Mouse (Mus musculus) stomach, embryonic 16.5 days (tissue): ENCODE measurements around the gene Ppil1. TPM values are rescaled to one million over a fixed set of nuclear protein-coding genes. Genes with fewer than 3 reads are reported as not detected.
A peak's percentile ranks its signal among the peaks of the same experiment; 100 is the strongest.

Source experiments
- ATAC-seq: fragments of 200-750 bp; cut with Nextera tagmentation; 2 replicates; pipeline ENCODE4 v1.8.0; 2017; ENCODE audit warnings: moderate number of reproducible peaks, moderate TSS enrichment; ENCODE audit not compliant: insufficient read depth, low FRiP score
- H3K27ac ChIP-seq: fragments of 300-500 bp; sonication (generic); 2 replicates; pipeline ENCODE4 v1.5.1; 2014; ENCODE audit warnings: low read length
- H3K27me3 ChIP-seq: fragments of 300-500 bp; sonication (generic); 2 replicates; pipeline ENCODE4 v1.6.1; 2014; ENCODE audit warnings: low read length, control low read depth, mixed read lengths; ENCODE audit not compliant: control insufficient read depth, insufficient read depth
- H3K36me3 ChIP-seq: fragments of 300-500 bp; sonication (generic); 2 replicates; pipeline ENCODE4 v1.6.1; 2014; ENCODE audit warnings: low read length; ENCODE audit not compliant: control insufficient read depth, insufficient read depth
- H3K4me1 ChIP-seq: fragments of 300-500 bp; sonication (generic); 2 replicates; pipeline ENCODE4 v1.6.1; 2014; ENCODE audit warnings: low read length, control low read depth, mixed read lengths; ENCODE audit not compliant: control insufficient read depth, insufficient read depth
- H3K4me2 ChIP-seq: fragments of 300-500 bp; sonication (generic); 2 replicates; pipeline ENCODE4 v1.6.1; 2014; ENCODE audit warnings: low read depth, low read length, mixed read lengths
- H3K4me3 ChIP-seq: fragments of 300-500 bp; sonication (generic); replicated peaks from 2 replicates; pipeline ENCODE4 v1.5.1; 2014; ENCODE audit warnings: mild to moderate bottlenecking, low read length
- H3K9ac ChIP-seq: fragments of 300-500 bp; sonication (generic); 2 replicates; pipeline ENCODE4 v1.6.1; 2014; ENCODE audit warnings: low read length
- H3K9me3 ChIP-seq: fragments of 300-500 bp; sonication (generic); replicated peaks from 2 replicates; pipeline ENCODE4 v1.6.1; 2016; ENCODE audit warnings: low read length, control low read depth; ENCODE audit not compliant: control insufficient read depth
- WGBS: fragments of 180-500 bp; shearing (Covaris S2); extraction: QIAGEN DNeasy Blood & Tissue Kit; methylation state at CpG from one replicate; pipeline ENCODE4 v1.1.7; 2014; 5-methylcytosine and 5-hydroxymethylcytosine counted together
- polyA plus RNA-seq: library from polyadenylated mRNA; unstranded; fragments of >200 nt; fragmentation: Nextera tagmentation; extraction: Ambion mirVana; gene quantifications from 2 replicates; pipeline ENCODE4 v1.2.1, GENCODE M21; 2015

Ppil1 gene
- polyA plus RNA-seq, 1 experiment from 2014 or later = 130 TPM

- Histone ChIP-seq H3K9me3 (no peaks in the 10 kb centered on the region), H3K4me2 (no peak overlapping the region), H3K9ac (no peak overlapping the region; the same call in 1 of the 2 replicates), H3K27me3 (0 out of 2 replicates have a peak, but pooled peaks cover 11% of the 10 kb centered on the region), H3K27ac (no peak overlapping the region), H3K4me1 (peaks cover 28% of the 10 kb centered on the region), H3K4me3 (no peak overlapping the region), H3K36me3 (no peaks in the 10 kb centered on the region)
- WGBS = 68% methylated on average over 7 of the region's 7 CpGs
- ATAC-seq = no peak
Observed at GRCm38 (mm10) chr17:29236111-29236510, 27.9 kb downstream of the Ppil1 start.

DNA sequence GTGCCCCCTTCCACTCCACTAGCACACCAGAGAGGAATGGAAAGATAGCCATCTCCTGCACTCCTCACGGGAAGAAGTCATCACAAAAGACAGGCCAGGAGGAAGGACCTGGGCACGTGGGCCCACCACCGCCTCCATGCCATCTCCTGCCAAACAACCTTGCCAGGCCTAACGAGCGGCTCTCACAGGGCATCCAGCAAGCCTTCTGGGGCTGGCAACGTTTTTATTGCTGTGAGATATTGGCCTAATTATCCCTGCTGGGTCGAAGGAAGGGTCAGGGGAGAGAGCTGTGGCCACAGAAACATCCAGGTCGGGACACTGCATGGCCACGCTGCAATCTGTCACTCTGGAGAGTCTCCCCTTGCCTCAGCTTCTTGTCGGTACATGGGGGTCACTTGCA is 32.9 kb downstream of the Ppil1 start:
- Histone ChIP-seq H3K9me3 (no peaks in the 10 kb centered on the region), H3K4me3 (no peak overlapping the region), H3K9ac (no peak overlapping the region), H3K27me3 (0 out of 2 replicates have a peak, but pooled peaks cover under 1% of the 10 kb centered on the region), H3K4me2 (no peak overlapping the region), H3K4me1 (peaks cover 9% of the 10 kb centered on the region), H3K27ac (no peak overlapping the region), H3K36me3 (no peaks in the 10 kb centered on the region)
- ATAC-seq = no peak
- 70% methylated on average over 10 of the region's 10 CpGs for WGBS

- Histone ChIP-seq H3K9ac (no peak overlapping the region), H3K4me2 (no peak overlapping the region), H3K36me3 (no peaks in the 10 kb centered on the region), H3K4me1 (no peaks in the 10 kb centered on the region), H3K9me3 (no peaks in the 10 kb centered on the region), H3K4me3 (no peak overlapping the region), H3K27me3 (no peaks in the 10 kb centered on the region), H3K27ac (no peak overlapping the region)
- ATAC-seq = no peak
- 72% methylated on average over 14 of the region's 14 CpGs for WGBS
Observed at GRCm38 (mm10) chr17:29220631-29221030, 43.4 kb downstream of the Ppil1 start.

DNA sequence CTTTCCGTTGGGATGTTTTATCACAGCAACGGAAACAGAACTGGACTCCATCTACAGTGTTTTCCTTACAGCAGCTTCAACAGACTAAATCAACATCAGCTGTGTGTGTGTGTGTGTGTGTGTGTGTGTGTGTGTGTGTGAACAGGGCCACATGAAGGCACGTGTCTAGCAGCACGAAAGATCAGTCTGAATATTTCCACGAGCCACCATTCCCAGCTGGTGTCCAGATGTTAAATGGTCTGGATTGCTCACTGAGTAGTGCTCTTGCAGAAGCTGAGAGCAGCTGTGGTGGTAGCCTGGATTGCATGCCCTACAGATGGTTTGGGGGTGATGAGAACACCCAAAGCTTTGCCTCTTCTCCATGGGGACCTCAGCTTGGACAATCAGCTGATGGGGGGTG is 46.0 kb downstream of the Ppil1 start:
- H3K4me3 ChIP-seq = no peak overlapping the region
- H3K9ac ChIP-seq = no peak overlapping the region
- ATAC-seq = no peak
- H3K9me3 ChIP-seq = no peaks in the 10 kb centered on the region
- no peaks in the 10 kb centered on the region for H3K27me3 ChIP-seq
- WGBS = 54% methylated on average over 5 of the region's 5 CpGs
- no peak overlapping the region for H3K4me2 ChIP-seq
- no peak overlapping the region for H3K27ac ChIP-seq
- H3K36me3 ChIP-seq = no peaks in the 10 kb centered on the region
- peaks cover 6% of the 10 kb centered on the region for H3K4me1 ChIP-seq

GRCm38 (mm10) chr17:29216078-29216477 is 47.9 kb downstream of the Ppil1 start:
- Histone ChIP-seq H3K4me2 (no peak overlapping the region), H3K36me3 (no peaks in the 10 kb centered on the region), H3K4me1 (peaks cover 6% of the 10 kb centered on the region), H3K4me3 (no peak overlapping the region), H3K27ac (no peak overlapping the region), H3K27me3 (no peaks in the 10 kb centered on the region), H3K9me3 (no peaks in the 10 kb centered on the region), H3K9ac (no peak overlapping the region)
- ATAC-seq = no peak
- 66% methylated on average over 7 of the region's 7 CpGs for WGBS

GRCm38 (mm10) chr17:29214655-29215054 is 49.3 kb downstream of the Ppil1 start:
- no peaks in the 10 kb centered on the region for H3K9me3 ChIP-seq
- H3K36me3 ChIP-seq = no peaks in the 10 kb centered on the region
- no peaks in the 10 kb centered on the region for H3K27me3 ChIP-seq
- H3K4me2 ChIP-seq = no peak overlapping the region
- H3K4me3 ChIP-seq = no peak overlapping the region
- 67% methylated on average over 10 of the region's 10 CpGs for WGBS
- H3K4me1 ChIP-seq = peaks cover 6% of the 10 kb centered on the region
- no peak overlapping the region for H3K27ac ChIP-seq
- no peak for ATAC-seq
- H3K9ac ChIP-seq = no peak overlapping the region

DNA sequence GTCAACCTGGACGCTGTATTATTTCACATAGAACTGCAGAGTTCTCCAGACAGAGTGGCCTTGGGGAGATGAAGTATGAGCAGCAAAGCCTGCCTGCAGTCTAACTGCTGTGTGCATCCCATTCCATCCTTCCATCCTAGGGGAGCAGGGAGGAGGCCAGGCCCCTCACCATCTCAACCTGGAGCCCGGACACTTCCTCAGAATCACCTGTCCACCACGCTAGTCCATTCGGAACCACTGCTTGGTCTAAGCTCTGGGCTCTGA is 49.9 kb downstream of the Ppil1 start:
- ATAC-seq = no peak
- Histone ChIP-seq H3K27me3 (no peaks in the 10 kb centered on the region), H3K4me1 (peaks cover 6% of the 10 kb centered on the region), H3K4me3 (no peak overlapping the region), H3K9ac (no peak overlapping the region), H3K27ac (no peak overlapping the region), H3K4me2 (no peak overlapping the region), H3K9me3 (no peaks in the 10 kb centered on the region), H3K36me3 (no peaks in the 10 kb centered on the region)
- 84% methylated on average over 4 of the region's 4 CpGs for WGBS

- Histone ChIP-seq H3K4me2 (peak overlapping the region; percentile 20; the same call in 1 of the 2 replicates), H3K36me3 (no peaks in the 10 kb centered on the region), H3K27me3 (no peaks in the 10 kb centered on the region), H3K9me3 (no peaks in the 10 kb centered on the region), H3K4me3 (no peak overlapping the region), H3K9ac (no peak overlapping the region), H3K4me1 (peaks cover 6% of the 10 kb centered on the region), H3K27ac (no peak overlapping the region)
- no peak for ATAC-seq
- 24% methylated on average over 12 of the region's 12 CpGs for WGBS
Observed at GRCm38 (mm10) chr17:29213381-29214192, 50.4 kb downstream of the Ppil1 start.

DNA sequence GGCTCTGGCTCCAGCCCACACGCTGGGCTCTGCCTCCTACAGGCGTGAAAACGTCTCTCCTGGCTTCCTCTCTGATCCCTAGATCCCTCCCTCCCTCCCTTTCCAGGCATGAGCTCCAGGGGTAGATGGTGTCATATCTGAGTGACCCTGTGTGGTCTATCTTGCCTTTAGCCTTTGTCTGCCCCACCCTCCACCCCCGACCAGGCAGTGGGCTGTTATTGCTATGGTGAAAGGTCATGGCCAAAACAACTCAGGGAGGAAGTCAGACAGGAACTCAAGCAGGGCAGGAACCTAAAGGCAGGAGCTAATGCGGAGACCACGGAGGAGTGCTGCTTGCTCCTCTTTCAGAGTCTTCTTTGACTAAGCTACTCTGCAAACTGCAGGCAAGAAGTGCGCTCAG is 52.1 kb downstream of the Ppil1 start:
- Histone ChIP-seq H3K4me1 (peaks cover 6% of the 10 kb centered on the region), H3K9me3 (no peaks in the 10 kb centered on the region), H3K4me2 (no peak overlapping the region), H3K27me3 (no peaks in the 10 kb centered on the region), H3K36me3 (no peaks in the 10 kb centered on the region), H3K27ac (no peak overlapping the region), H3K9ac (no peak overlapping the region), H3K4me3 (no peak overlapping the region)
- 54% methylated on average over 7 of the region's 7 CpGs for WGBS
- no peak for ATAC-seq
